Mouse (Mus musculus): ENCODE measurements at regions not wholly inside any gene's neighbourhood (a gene's known extent, or its start where the extent isn't known, plus 50 kb on each side); places are given as distances from the start of the nearest gene placed in this dataset.
"Not testable (repeated sequence)": the region's sequence is repeated elsewhere in the genome, so short reads cannot be mapped to it uniquely, and the experiment has no call there.

- Histone ChIP-seq H3K27me3 (no peaks in the 10 kb centered on the region), H3K9ac (no peak overlapping the region), H3K4me2 (replicated peaks) (no peak overlapping the region), H3K9me3 (no peaks in the 10 kb centered on the region), H3K36me3 (no peaks in the 10 kb centered on the region), H3K27ac (no peak overlapping the region), H3K4me3 (no peak overlapping the region), H3K4me1 (no peaks in the 10 kb centered on the region)
- ATAC-seq (ENCODE audit: low FRiP score, low read depth) = peak; percentile 73; the same call in 1 of the 2 replicates
- WGBS = 67% methylated on average over 3 of the region's 3 CpGs
Observed at GRCm38 (mm10) chr11:7705312-7705764, 491.6 kb upstream of the Igfbp3 start.

- Histone ChIP-seq H3K4me2 (replicated peaks) (no peak overlapping the region), H3K27me3 (no peaks in the 10 kb centered on the region), H3K9ac (no peak overlapping the region), H3K4me1 (no peaks in the 10 kb centered on the region), H3K9me3 (no peaks in the 10 kb centered on the region), H3K27ac (no peak overlapping the region), H3K4me3 (no peak overlapping the region), H3K36me3 (no peaks in the 10 kb centered on the region)
- WGBS = 74% methylated on average over 1 of the region's 1 CpGs
- ATAC-seq (ENCODE audit: low FRiP score, low read depth) = no peak
Observed at GRCm38 (mm10) chr11:7697591-7697990, 483.9 kb upstream of the Igfbp3 start.

GRCm38 (mm10) chr11:7689701-7690100 is 476.0 kb upstream of the Igfbp3 start:
- H3K9me3 ChIP-seq; H3K4me3 ChIP-seq; H3K27ac ChIP-seq; ATAC-seq (ENCODE audit: low FRiP score, low read depth); H3K4me1 ChIP-seq; H3K9ac ChIP-seq; H3K4me2 ChIP-seq (replicated peaks); H3K36me3 ChIP-seq; H3K27me3 ChIP-seq: not testable (repeated sequence)
- WGBS = 73% methylated on average over 3 of the region's 3 CpGs

- no peak overlapping the region for H3K27ac ChIP-seq
- no peak for ATAC-seq (ENCODE audit: low FRiP score, low read depth)
- no peak overlapping the region for H3K4me2 ChIP-seq (replicated peaks)
- H3K9me3 ChIP-seq = no peaks in the 10 kb centered on the region
- H3K9ac ChIP-seq = no peak overlapping the region
- H3K4me3 ChIP-seq = no peak overlapping the region
- no peaks in the 10 kb centered on the region for H3K36me3 ChIP-seq
- no peaks in the 10 kb centered on the region for H3K27me3 ChIP-seq
- no peaks in the 10 kb centered on the region for H3K4me1 ChIP-seq
Observed at GRCm38 (mm10) chr11:7672821-7673220, 459.1 kb upstream of the Igfbp3 start.

GRCm38 (mm10) chr11:7630637-7631036 is 416.9 kb upstream of the Igfbp3 start:
- no peak overlapping the region for H3K9ac ChIP-seq
- ATAC-seq (ENCODE audit: low FRiP score, low read depth) = no peak
- no peak overlapping the region for H3K4me2 ChIP-seq (replicated peaks)
- H3K27me3 ChIP-seq = no peaks in the 10 kb centered on the region
- no peaks in the 10 kb centered on the region for H3K4me1 ChIP-seq
- no peaks in the 10 kb centered on the region for H3K9me3 ChIP-seq
- no peak overlapping the region for H3K27ac ChIP-seq
- H3K36me3 ChIP-seq = no peaks in the 10 kb centered on the region
- H3K4me3 ChIP-seq = no peak overlapping the region

- H3K27me3 ChIP-seq = no peaks in the 10 kb centered on the region
- no peaks in the 10 kb centered on the region for H3K9me3 ChIP-seq
- no peak overlapping the region for H3K4me2 ChIP-seq (replicated peaks)
- H3K36me3 ChIP-seq = no peaks in the 10 kb centered on the region
- no peak overlapping the region for H3K4me3 ChIP-seq
- ATAC-seq (ENCODE audit: low FRiP score, low read depth) = no peak
- H3K9ac ChIP-seq = no peak overlapping the region
- 73% methylated on average over 3 of the region's 3 CpGs for WGBS
- no peaks in the 10 kb centered on the region for H3K4me1 ChIP-seq
- H3K27ac ChIP-seq = no peak overlapping the region
Observed at GRCm38 (mm10) chr11:7625256-7625655, 411.5 kb upstream of the Igfbp3 start.

GRCm38 (mm10) chr11:7620320-7620719 is 406.6 kb upstream of the Igfbp3 start:
- Histone ChIP-seq H3K9ac (no peak overlapping the region), H3K4me1 (no peaks in the 10 kb centered on the region), H3K9me3 (no peaks in the 10 kb centered on the region), H3K4me2 (replicated peaks) (no peak overlapping the region), H3K36me3 (no peaks in the 10 kb centered on the region), H3K27ac (no peak overlapping the region), H3K4me3 (no peak overlapping the region), H3K27me3 (no peaks in the 10 kb centered on the region)
- WGBS = 65% methylated on average over 6 of the region's 6 CpGs
- no peak for ATAC-seq (ENCODE audit: low FRiP score, low read depth)

- WGBS = 73% methylated on average over 2 of the region's 2 CpGs
- Histone ChIP-seq H3K4me1 (no peaks in the 10 kb centered on the region), H3K27me3 (no peaks in the 10 kb centered on the region), H3K9me3 (no peaks in the 10 kb centered on the region), H3K4me2 (replicated peaks) (no peak overlapping the region), H3K27ac (no peak overlapping the region), H3K36me3 (no peaks in the 10 kb centered on the region), H3K4me3 (no peak overlapping the region), H3K9ac (no peak overlapping the region)
- ATAC-seq (ENCODE audit: low FRiP score, low read depth) = no peak
Observed at GRCm38 (mm10) chr11:7610752-7611151, 397.0 kb upstream of the Igfbp3 start.

GRCm38 (mm10) chr11:7609921-7610320 is 396.2 kb upstream of the Igfbp3 start:
- no peak overlapping the region for H3K9ac ChIP-seq
- no peak overlapping the region for H3K4me3 ChIP-seq
- no peak overlapping the region for H3K27ac ChIP-seq
- no peaks in the 10 kb centered on the region for H3K4me1 ChIP-seq
- H3K36me3 ChIP-seq = no peaks in the 10 kb centered on the region
- no peak for ATAC-seq (ENCODE audit: low FRiP score, low read depth)
- no peak overlapping the region for H3K4me2 ChIP-seq (replicated peaks)
- H3K9me3 ChIP-seq = no peaks in the 10 kb centered on the region
- H3K27me3 ChIP-seq = no peaks in the 10 kb centered on the region

- Histone ChIP-seq H3K9me3 (no peaks in the 10 kb centered on the region), H3K4me2 (replicated peaks) (no peak overlapping the region), H3K9ac (no peak overlapping the region), H3K4me1 (no peaks in the 10 kb centered on the region), H3K36me3 (no peaks in the 10 kb centered on the region), H3K27me3 (no peaks in the 10 kb centered on the region), H3K27ac (no peak overlapping the region), H3K4me3 (no peak overlapping the region)
- WGBS = 89% methylated on average over 7 of the region's 7 CpGs
- ATAC-seq (ENCODE audit: low FRiP score, low read depth) = no peak
Observed at GRCm38 (mm10) chr11:7606652-7607051, 392.9 kb upstream of the Igfbp3 start.

GRCm38 (mm10) chr11:7592010-7592409 is 378.3 kb upstream of the Igfbp3 start:
- WGBS = 63% methylated on average over 4 of the region's 4 CpGs
- no peaks in the 10 kb centered on the region for H3K27me3 ChIP-seq
- peak; percentile 54; the same call in 1 of the 2 replicates for ATAC-seq (ENCODE audit: low FRiP score, low read depth)

GRCm38 (mm10) chr11:7583296-7583695 is 369.6 kb upstream of the Igfbp3 start:
- H3K36me3 ChIP-seq = no peaks in the 10 kb centered on the region
- no peak overlapping the region for H3K9ac ChIP-seq
- H3K4me1 ChIP-seq = no peaks in the 10 kb centered on the region
- H3K4me3 ChIP-seq = no peak overlapping the region
- 82% methylated on average over 2 of the region's 2 CpGs for WGBS
- no peak overlapping the region for H3K4me2 ChIP-seq (replicated peaks)
- H3K27me3 ChIP-seq = no peaks in the 10 kb centered on the region
- H3K27ac ChIP-seq = no peak overlapping the region
- H3K9me3 ChIP-seq = peaks cover 7% of the 10 kb centered on the region; the same call in 1 of the 2 replicates
- no peak for ATAC-seq (ENCODE audit: low FRiP score, low read depth)

More at GRCm38 (mm10) chr11:7592010-7592409, 378.3 kb upstream of the Igfbp3 start:
- Histone ChIP-seq H3K36me3 (no peaks in the 10 kb centered on the region), H3K4me3 (no peak overlapping the region), H3K4me1 (no peaks in the 10 kb centered on the region), H3K9me3 (no peaks in the 10 kb centered on the region), H3K9ac (no peak overlapping the region), H3K27ac (no peak overlapping the region), H3K4me2 (replicated peaks) (no peak overlapping the region)

GRCm38 (mm10) chr11:7568484-7568883 is 354.8 kb upstream of the Igfbp3 start:
- H3K4me3 ChIP-seq = no peak overlapping the region
- no peaks in the 10 kb centered on the region for H3K36me3 ChIP-seq
- WGBS = 70% methylated on average over 1 of the region's 1 CpGs
- no peak for ATAC-seq (ENCODE audit: low FRiP score, low read depth)
- no peaks in the 10 kb centered on the region for H3K27me3 ChIP-seq
- no peak overlapping the region for H3K27ac ChIP-seq
- no peaks in the 10 kb centered on the region for H3K4me1 ChIP-seq
- no peak overlapping the region for H3K4me2 ChIP-seq (replicated peaks)
- H3K9ac ChIP-seq = no peak overlapping the region
- H3K9me3 ChIP-seq = no peaks in the 10 kb centered on the region
